Mouse (Mus musculus): Measurements from ENCODE around the gene Ppm1n.

DNA sequence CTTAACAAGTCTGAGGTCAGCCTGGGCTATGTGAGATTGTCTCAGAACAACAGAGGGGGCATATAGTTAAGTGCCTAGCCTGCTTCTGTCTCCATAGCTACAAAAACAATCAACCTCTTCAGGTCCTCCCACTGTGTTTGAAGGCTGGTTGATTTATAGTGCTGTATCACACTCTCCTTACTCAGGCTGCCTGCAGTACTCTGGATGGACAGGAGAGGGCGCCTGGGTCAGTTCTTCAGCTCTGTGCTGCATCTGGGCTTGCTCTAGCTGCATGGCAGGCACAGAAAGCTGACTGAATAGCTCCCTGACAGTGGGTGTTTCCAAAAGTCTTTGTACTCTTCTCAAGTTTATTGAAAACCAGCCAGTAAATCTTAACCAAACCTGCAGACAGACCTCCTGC lies 40.4 kb downstream of the Ppm1n start:
- peak; percentile 92 to 100 (median 97) for TF ChIP-seq CTCF (IDR thresholded peaks at IDR 0.05 in 2 of 3, conservative IDR thresholded peaks at IDR 0.05 in 1 of 3; ENCODE audit: control insufficient read depth in 1 of 3, insufficient read depth in 1 of 3, low read depth in 2 of 3, low read length in 3 of 3, poor library complexity in 1 of 3, severe bottlenecking in 1 of 3)
- TF ChIP-seq MAZ (IDR thresholded peaks at IDR 0.05; ENCODE audit: low read depth, low read length), result no peak
- peak; percentile 89 for TF ChIP-seq ZC3H11A (IDR thresholded peaks at IDR 0.05; ENCODE audit: low read depth, low read length)
- no peak for TF ChIP-seq POLR2A (IDR thresholded peaks at IDR 0.05; ENCODE audit: control insufficient read depth in 1 of 2, insufficient read depth in 1 of 2, low read depth in 1 of 2, low read length in 2 of 2, poor library complexity in 1 of 2)
- no peak for TF ChIP-seq HCFC1 (IDR thresholded peaks at IDR 0.05; ENCODE audit: low read depth, low read length)
- TF ChIP-seq ZKSCAN1 (IDR thresholded peaks at IDR 0.05; ENCODE audit: low read depth, low read length), result no peak
- no peak for TF ChIP-seq ETS1 (IDR thresholded peaks at IDR 0.05; ENCODE audit: low read depth, low read length)
- TF ChIP-seq SIN3A (IDR thresholded peaks at IDR 0.05; ENCODE audit: low read length), result peak; percentile 76
- TF ChIP-seq TBP (IDR thresholded peaks at IDR 0.05; ENCODE audit: low read depth, low read length), result no peak
- no peak for TF ChIP-seq POLR2AphosphoS5 (IDR thresholded peaks at IDR 0.05; ENCODE audit: borderline replicate concordance, low read depth, low read length)
- no peak for TF ChIP-seq POLR2AphosphoS2 (IDR thresholded peaks at IDR 0.05; ENCODE audit: low read length)
- TF ChIP-seq MAX (IDR thresholded peaks at IDR 0.05; ENCODE audit: low read length), result no peak
- no peak for TF ChIP-seq BHLHE40 (IDR thresholded peaks at IDR 0.05; ENCODE audit: borderline replicate concordance, low read depth, low read length)

Measured in MEL (cell line).